Mouse (Mus musculus): ENCODE data around the gene Dph5. TPM values are rescaled to one million over a fixed set of nuclear protein-coding genes. Genes with fewer than 3 reads are reported as not detected.

Dph5 gene
- polyA plus RNA-seq, 1 experiment: 12.3 TPM

DNA sequence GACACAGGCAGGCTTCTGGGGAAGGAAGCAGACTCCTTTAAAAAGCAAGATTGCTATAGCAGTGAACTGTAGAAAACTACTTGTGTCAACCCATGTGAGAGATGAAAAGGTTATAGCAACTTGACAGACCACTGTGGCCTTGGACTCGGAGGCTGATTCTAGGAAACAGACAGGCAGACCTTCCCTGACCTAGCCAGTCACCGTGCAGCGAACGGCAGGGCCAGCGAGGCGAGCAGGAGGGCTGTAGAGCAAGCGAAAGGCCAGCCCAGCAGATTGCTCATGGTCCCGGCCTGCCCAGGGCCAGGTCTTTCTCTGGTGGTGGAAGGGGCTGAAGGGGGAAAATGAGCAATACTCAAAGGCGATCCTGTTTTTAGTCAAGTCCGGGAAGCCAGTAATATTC lies 50.2 kb downstream of the Dph5 start:
- H3K4me3 ChIP-seq (replicated peaks; ENCODE audit: control insufficient read depth, low read depth, low read length): no peak overlapping the region
- 88% methylated on average over 10 of the region's 10 CpGs for WGBS
- no peak overlapping the region for H3K27ac ChIP-seq (ENCODE audit: control insufficient read depth, insufficient read depth, low read depth, low read length, poor library complexity)
- TF ChIP-seq CTCF (IDR thresholded peaks at IDR 0.05; ENCODE audit: control insufficient read depth, insufficient read depth, low read length) (no peak), POLR2A (IDR thresholded peaks at IDR 0.05; ENCODE audit: borderline replicate concordance, control insufficient read depth, low read depth, low read length) (no peak)
- H3K4me1 ChIP-seq (ENCODE audit: control insufficient read depth, insufficient read depth, low read length): no peaks in the 10 kb centered on the region

DNA sequence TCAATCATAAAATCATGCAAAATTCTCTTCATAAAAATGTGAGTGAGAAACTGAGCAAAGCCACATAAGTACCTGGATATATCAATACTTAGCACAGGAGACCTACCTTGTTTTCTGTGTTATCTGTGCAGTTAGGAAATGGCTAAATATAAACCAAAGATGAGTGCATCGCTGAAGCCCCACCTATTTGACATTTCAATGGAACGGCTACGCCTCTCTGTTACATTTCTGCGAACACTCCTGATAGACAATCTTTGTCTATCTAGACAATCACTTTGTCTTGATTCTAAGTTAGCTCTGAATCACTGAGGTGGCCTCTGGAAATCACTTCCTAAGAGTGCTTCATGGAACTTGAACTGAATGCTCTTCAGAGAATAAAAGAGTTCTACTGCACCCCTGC lies 52.9 kb downstream of the Dph5 start:
- Histone ChIP-seq H3K4me1 (ENCODE audit: control insufficient read depth, insufficient read depth, low read length) (no peaks in the 10 kb centered on the region), H3K4me3 (replicated peaks; ENCODE audit: control insufficient read depth, low read depth, low read length) (no peak overlapping the region), H3K27ac (ENCODE audit: control insufficient read depth, insufficient read depth, low read depth, low read length, poor library complexity) (no peak overlapping the region)
- TF ChIP-seq CTCF (IDR thresholded peaks at IDR 0.05; ENCODE audit: control insufficient read depth, insufficient read depth, low read length) (no peak), POLR2A (IDR thresholded peaks at IDR 0.05; ENCODE audit: borderline replicate concordance, control insufficient read depth, low read depth, low read length) (no peak)
- 87% methylated on average over 4 of the region's 4 CpGs for WGBS

DNA sequence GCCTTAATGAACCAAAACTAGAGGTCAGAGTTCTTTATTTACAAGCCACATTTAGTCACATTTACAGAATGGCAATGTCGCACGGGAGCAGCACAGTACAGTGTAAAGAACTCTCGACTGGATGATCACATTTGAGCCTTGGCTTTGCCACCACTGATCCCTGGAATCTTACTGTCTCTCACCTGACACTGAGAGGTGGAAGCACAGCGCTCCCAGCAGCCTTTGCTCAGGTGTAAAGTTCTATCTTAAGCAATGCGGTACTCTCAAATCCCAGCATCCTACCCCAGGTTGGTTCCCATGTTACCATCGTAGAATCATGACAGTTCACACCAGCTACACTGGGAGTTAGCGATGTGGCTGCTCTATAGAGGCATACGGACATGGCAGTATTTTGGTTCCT lies 53.8 kb downstream of the Dph5 start:
- H3K4me1 ChIP-seq (ENCODE audit: control insufficient read depth, insufficient read depth, low read length): no peaks in the 10 kb centered on the region
- WGBS: 92% methylated on average over 8 of the region's 8 CpGs
- TF ChIP-seq CTCF (IDR thresholded peaks at IDR 0.05; ENCODE audit: control insufficient read depth, insufficient read depth, low read length) (no peak), POLR2A (IDR thresholded peaks at IDR 0.05; ENCODE audit: borderline replicate concordance, control insufficient read depth, low read depth, low read length) (no peak)
- no peak overlapping the region for H3K4me3 ChIP-seq (replicated peaks; ENCODE audit: control insufficient read depth, low read depth, low read length)
- no peak overlapping the region for H3K27ac ChIP-seq (ENCODE audit: control insufficient read depth, insufficient read depth, low read depth, low read length, poor library complexity)

DNA sequence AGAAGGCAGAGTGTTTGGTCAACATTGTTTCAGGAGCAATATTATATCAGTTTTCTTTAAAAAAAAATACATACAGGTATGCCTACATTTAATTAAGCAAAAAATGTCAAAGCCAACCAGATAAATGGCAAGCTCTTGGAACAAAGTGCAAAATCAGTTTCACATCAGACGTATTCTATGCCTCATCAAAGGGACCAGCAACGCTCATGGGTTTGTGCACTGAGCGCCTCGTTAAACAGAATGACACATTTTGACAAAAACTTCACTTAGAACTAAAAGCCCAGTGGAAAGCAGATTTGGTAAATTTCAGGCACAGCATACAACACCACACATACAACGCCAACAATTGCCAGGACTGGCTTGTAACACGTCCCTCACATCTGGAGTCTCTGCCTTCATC lies 56.7 kb downstream of the Dph5 start:
- H3K27ac ChIP-seq (ENCODE audit: control insufficient read depth, insufficient read depth, low read depth, low read length, poor library complexity): no peak overlapping the region
- TF ChIP-seq CTCF (IDR thresholded peaks at IDR 0.05; ENCODE audit: control insufficient read depth, insufficient read depth, low read length): no peak
- TF ChIP-seq POLR2A (IDR thresholded peaks at IDR 0.05; ENCODE audit: borderline replicate concordance, control insufficient read depth, low read depth, low read length): no peak

DNA sequence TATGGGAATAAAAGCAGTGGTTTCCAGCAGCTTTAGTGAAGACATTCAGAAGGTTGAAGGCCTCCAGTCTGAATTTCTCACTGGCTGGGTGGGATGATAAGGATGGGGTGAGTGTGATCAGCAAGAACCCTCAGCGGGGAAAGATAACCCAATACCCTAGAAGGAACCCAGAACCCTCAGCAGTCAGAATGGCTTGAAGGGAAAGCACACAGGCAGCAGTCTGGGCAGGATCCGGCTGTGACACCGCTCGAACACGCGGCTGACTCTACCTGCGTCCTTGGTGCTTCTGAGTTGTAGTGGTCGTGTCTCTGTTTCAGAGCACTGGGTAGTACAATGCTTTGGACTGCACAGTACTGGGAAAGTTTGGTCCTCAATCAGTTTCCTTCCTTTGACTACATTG lies 58.6 kb downstream of the Dph5 start:
- TF ChIP-seq POLR2A (IDR thresholded peaks at IDR 0.05; ENCODE audit: borderline replicate concordance, control insufficient read depth, low read depth, low read length): no peak
- no peak for TF ChIP-seq CTCF (IDR thresholded peaks at IDR 0.05; ENCODE audit: control insufficient read depth, insufficient read depth, low read length)
- no peak overlapping the region for H3K4me3 ChIP-seq (replicated peaks; ENCODE audit: control insufficient read depth, low read depth, low read length)
- H3K4me1 ChIP-seq (ENCODE audit: control insufficient read depth, insufficient read depth, low read length): no peaks in the 10 kb centered on the region
- WGBS: 90% methylated on average over 8 of the region's 8 CpGs
- H3K27ac ChIP-seq (ENCODE audit: control insufficient read depth, insufficient read depth, low read depth, low read length, poor library complexity): no peak overlapping the region

More for the DNA sequence above, 56.7 kb downstream of the Dph5 start:
- 87% methylated on average over 6 of the region's 6 CpGs for WGBS
- Histone ChIP-seq H3K4me3 (replicated peaks; ENCODE audit: control insufficient read depth, low read depth, low read length) (no peak overlapping the region), H3K4me1 (ENCODE audit: control insufficient read depth, insufficient read depth, low read length) (no peaks in the 10 kb centered on the region)

DNA sequence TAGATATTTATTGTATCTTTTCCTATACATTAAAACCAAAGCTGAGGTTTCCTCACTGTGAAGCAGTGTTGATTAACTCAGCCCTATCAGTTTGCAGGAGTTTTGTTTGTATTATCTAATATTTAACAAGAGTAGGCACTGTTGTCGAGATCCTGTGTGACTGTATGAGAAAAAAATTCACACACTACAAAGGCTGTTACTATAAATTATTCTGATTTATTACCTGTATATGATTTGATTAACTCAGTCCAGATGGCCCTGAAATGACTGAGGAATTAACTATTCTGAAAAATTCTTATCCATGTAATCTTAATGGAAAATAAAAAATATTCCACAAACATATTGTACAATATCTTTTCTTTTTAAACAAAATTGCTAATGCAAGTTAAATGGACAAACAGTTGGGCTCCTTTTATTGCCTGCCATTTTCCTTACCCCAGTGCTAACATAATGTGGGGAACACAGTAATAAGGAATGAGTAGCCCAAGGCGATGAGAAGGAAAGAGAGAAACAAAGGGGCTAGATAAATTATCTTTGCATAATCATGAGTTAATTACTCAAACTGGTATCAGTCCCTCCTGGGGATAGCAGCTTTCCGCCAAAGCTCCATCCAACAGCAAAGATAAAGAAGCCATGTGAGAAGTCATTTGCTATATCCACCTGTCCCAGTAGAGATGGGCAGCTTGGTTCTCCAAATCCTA lies 61.7 kb downstream of the Dph5 start:
- Histone ChIP-seq H3K4me1 (ENCODE audit: control insufficient read depth, insufficient read depth, low read length) (no peaks in the 10 kb centered on the region), H3K27ac (ENCODE audit: control insufficient read depth, insufficient read depth, low read depth, low read length, poor library complexity) (no peak overlapping the region), H3K4me3 (replicated peaks; ENCODE audit: control insufficient read depth, low read depth, low read length) (no peak overlapping the region)
- WGBS: 81% methylated on average over 3 of the region's 3 CpGs
- TF ChIP-seq POLR2A (IDR thresholded peaks at IDR 0.05; ENCODE audit: borderline replicate concordance, control insufficient read depth, low read depth, low read length) (no peak), CTCF (IDR thresholded peaks at IDR 0.05; ENCODE audit: control insufficient read depth, insufficient read depth, low read length) (no peak)

DNA sequence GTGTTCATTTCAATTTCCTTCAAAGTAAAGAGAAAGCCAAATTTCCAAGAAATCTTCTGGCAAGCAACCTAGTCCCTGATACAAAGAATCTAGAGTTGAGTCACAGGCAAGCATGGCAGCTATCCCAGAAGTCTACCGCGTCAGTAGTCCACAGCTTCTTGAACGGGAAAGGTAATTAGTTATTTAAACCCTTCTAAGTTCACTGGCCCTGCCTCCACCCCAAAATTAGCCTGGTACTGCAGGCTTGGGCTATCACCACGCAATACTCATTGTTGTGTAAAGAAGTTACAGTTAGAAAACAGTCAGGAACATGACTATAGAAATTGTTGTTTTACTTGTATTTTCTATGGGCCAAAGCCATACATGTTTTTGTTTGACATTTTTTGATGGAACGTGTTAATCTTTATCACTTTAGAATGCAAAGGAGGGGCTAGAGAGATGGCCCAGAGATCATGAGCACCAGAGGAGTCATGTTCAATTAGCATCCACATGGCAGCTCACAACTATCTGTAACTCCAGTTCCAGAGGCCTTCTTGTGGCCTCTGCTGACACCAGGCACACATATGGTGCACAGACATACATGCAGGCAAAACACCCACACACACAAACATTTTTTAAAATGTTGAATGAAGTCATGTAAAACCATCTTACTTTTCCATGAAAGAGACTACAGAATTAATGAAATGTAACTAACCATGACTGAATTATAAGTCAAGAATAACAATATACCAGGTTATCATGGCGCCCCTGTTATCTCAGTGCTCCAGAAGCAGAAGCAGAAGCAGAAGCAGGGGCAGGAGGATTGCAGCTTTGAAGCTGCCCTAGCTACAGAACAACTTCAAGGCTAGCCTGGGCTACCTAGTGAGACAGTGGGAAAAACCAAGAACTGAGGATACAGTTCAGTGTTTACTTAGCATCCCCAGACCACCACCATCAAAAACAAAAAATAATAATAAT lies 62.6 kb downstream of the Dph5 start:
- no peak for TF ChIP-seq CTCF (IDR thresholded peaks at IDR 0.05; ENCODE audit: control insufficient read depth, insufficient read depth, low read length)
- TF ChIP-seq POLR2A (IDR thresholded peaks at IDR 0.05; ENCODE audit: borderline replicate concordance, control insufficient read depth, low read depth, low read length): no peak
- no peaks in the 10 kb centered on the region for H3K4me1 ChIP-seq (ENCODE audit: control insufficient read depth, insufficient read depth, low read length)
- H3K4me3 ChIP-seq (replicated peaks; ENCODE audit: control insufficient read depth, low read depth, low read length): no peak overlapping the region
- 88% methylated on average over 6 of the region's 6 CpGs for WGBS
- no peak overlapping the region for H3K27ac ChIP-seq (ENCODE audit: control insufficient read depth, insufficient read depth, low read depth, low read length, poor library complexity)

DNA sequence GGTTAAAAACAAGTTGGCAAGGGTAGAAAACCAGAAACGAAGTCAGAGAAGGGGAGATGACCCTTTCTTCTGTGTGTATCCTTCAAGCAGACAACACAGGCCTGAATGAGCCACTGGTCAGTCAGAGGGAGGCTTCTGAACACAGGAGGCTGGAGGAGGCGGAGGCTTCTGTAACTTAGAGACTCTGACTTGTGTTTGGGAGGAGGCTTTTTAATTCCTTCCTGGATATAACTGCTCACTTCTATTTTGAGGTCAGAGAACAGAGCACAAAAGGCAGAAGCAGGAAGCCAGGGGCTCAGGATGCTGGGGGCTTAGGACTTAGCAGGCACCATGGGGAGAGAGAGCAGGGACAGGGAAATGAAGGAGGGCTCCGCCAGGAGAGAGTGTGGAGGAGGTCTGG lies 63.6 kb downstream of the Dph5 start:
- no peaks in the 10 kb centered on the region for H3K4me1 ChIP-seq (ENCODE audit: control insufficient read depth, insufficient read depth, low read length)
- TF ChIP-seq POLR2A (IDR thresholded peaks at IDR 0.05; ENCODE audit: borderline replicate concordance, control insufficient read depth, low read depth, low read length) (no peak), CTCF (IDR thresholded peaks at IDR 0.05; ENCODE audit: control insufficient read depth, insufficient read depth, low read length) (no peak)
- H3K27ac ChIP-seq (ENCODE audit: control insufficient read depth, insufficient read depth, low read depth, low read length, poor library complexity): no peak overlapping the region
- WGBS: 82% methylated on average over 3 of the region's 3 CpGs
- H3K4me3 ChIP-seq (replicated peaks; ENCODE audit: control insufficient read depth, low read depth, low read length): no peak overlapping the region
